Mouse (Mus musculus): ENCODE data around the gene Tgif2lx1.
"Not testable (repeated sequence)": the region's sequence is repeated elsewhere in the genome, so short reads cannot be mapped to it uniquely, and the experiment has no call there.

Gene Tgif2lx1

GRCm38 (mm10) chrX:118480637-118481036, at the start of gene Tgif2lx1:
TSS of gene Tgif2lx1 (minus strand) at chrX:118480737.
- not testable (repeated sequence) for DNase-seq

All from cerebellum, adult 18-20 months (tissue).